Mouse (Mus musculus) liver, adult 2 months (tissue): ENCODE measurements around the gene Olfr228.

Source experiments
- CTCF ChIP-seq: fragments of 200-500 bp; IDR thresholded peaks from 2 replicates; pipeline ENCODE4 v1.5.1; 2011; ENCODE audit warnings: low read depth, low read length, control low read depth
- POLR2A ChIP-seq: fragments of 200-500 bp; IDR thresholded peaks from 2 replicates; pipeline ENCODE4 v1.6.1; 2011; ENCODE audit warnings: low read length, control low read depth; ENCODE audit not compliant: insufficient read depth; ENCODE audit errors: extremely low read depth

GRCm38 (mm10) chr2:86530991-86531390 lies 43.8 kb upstream of the Olfr228 start:
- no peak for TF ChIP-seq POLR2A
- TF ChIP-seq CTCF: no peak
